Mouse (Mus musculus): Measurements from ENCODE around the gene Lmntd1. TPM values are rescaled to one million over a fixed set of nuclear protein-coding genes. Genes with fewer than 3 reads are reported as not detected.

Gene Lmntd1
- polyA plus RNA-seq, 1 experiment = not detected

GRCm38 (mm10) chr6:145623141-145623540 lies 9.0 kb upstream of the Lmntd1 start:
- no peaks in the 10 kb centered on the region for H3K27me3 ChIP-seq (ENCODE audit: control insufficient read depth, insufficient read depth, low read length)
- 88% methylated on average over 4 of the region's 4 CpGs for WGBS

GRCm38 (mm10) chr6:145616402-145617229 lies 2.5 kb upstream of the Lmntd1 start:
- Histone ChIP-seq H3K4me1 (ENCODE audit: control insufficient read depth, insufficient read depth, insufficient read length, low read length) (no peaks in the 10 kb centered on the region; the same call in 1 of the 2 replicates), H3K27ac (ENCODE audit: insufficient read depth, low read depth, low read length) (no peak overlapping the region), H3K36me3 (ENCODE audit: control insufficient read depth, insufficient read depth, low read length) (no peaks in the 10 kb centered on the region), H3K4me3 (ENCODE audit: low read depth, low read length) (no peak overlapping the region), H3K27me3 (ENCODE audit: control insufficient read depth, insufficient read depth, low read length) (no peaks in the 10 kb centered on the region)
- no peak for TF ChIP-seq CTCF (IDR thresholded peaks at IDR 0.05; ENCODE audit: extremely low read depth, insufficient read length, insufficient replicate concordance, low read depth, low read length)
- no peak for TF ChIP-seq POLR2A (IDR thresholded peaks at IDR 0.05; ENCODE audit: low read depth, low read length)
- 58% methylated on average over 5 of the region's 5 CpGs for WGBS

More at GRCm38 (mm10) chr6:145623141-145623540, 9.0 kb upstream of the Lmntd1 start:
- Histone ChIP-seq H3K4me3 (ENCODE audit: low read depth, low read length) (no peak overlapping the region), H3K36me3 (ENCODE audit: control insufficient read depth, insufficient read depth, low read length) (no peaks in the 10 kb centered on the region), H3K4me1 (ENCODE audit: control insufficient read depth, insufficient read depth, insufficient read length, low read length) (no peaks in the 10 kb centered on the region), H3K27ac (ENCODE audit: insufficient read depth, low read depth, low read length) (no peak overlapping the region)
- TF ChIP-seq POLR2A (IDR thresholded peaks at IDR 0.05; ENCODE audit: low read depth, low read length) (no peak), CTCF (IDR thresholded peaks at IDR 0.05; ENCODE audit: extremely low read depth, insufficient read length, insufficient replicate concordance, low read depth, low read length) (no peak)

- Histone ChIP-seq H3K4me1 (ENCODE audit: control insufficient read depth, insufficient read depth, insufficient read length, low read length) (no peaks in the 10 kb centered on the region; the same call in 1 of the 2 replicates), H3K4me3 (ENCODE audit: low read depth, low read length) (no peak within 1 kb of the TSS), H3K27me3 (ENCODE audit: control insufficient read depth, insufficient read depth, low read length) (no peaks in the 10 kb centered on the region), H3K36me3 (ENCODE audit: control insufficient read depth, insufficient read depth, low read length) (no peaks in the 10 kb centered on the region), H3K27ac (ENCODE audit: insufficient read depth, low read depth, low read length) (no peak within 1 kb of the TSS)
- TF ChIP-seq CTCF (IDR thresholded peaks at IDR 0.05; ENCODE audit: extremely low read depth, insufficient read length, insufficient replicate concordance, low read depth, low read length) (no peak), POLR2A (IDR thresholded peaks at IDR 0.05; ENCODE audit: low read depth, low read length) (no peak)
- 98% methylated on average over 31 of the region's 31 CpGs for WGBS
These were observed 1.6 kb upstream of the Lmntd1 start, which contains the start of gene Tuba3b for GRCm38 (mm10) chr6:145615666-145616210. Tuba3b (plus strand) TSS chr6:145615757.

- no peak overlapping the region for H3K4me3 ChIP-seq (ENCODE audit: low read depth, low read length)
- TF ChIP-seq CTCF (IDR thresholded peaks at IDR 0.05; ENCODE audit: extremely low read depth, insufficient read length, insufficient replicate concordance, low read depth, low read length) = no peak
- no peak for TF ChIP-seq POLR2A (IDR thresholded peaks at IDR 0.05; ENCODE audit: low read depth, low read length)
- no peaks in the 10 kb centered on the region for H3K36me3 ChIP-seq (ENCODE audit: control insufficient read depth, insufficient read depth, low read length)
- H3K27ac ChIP-seq (ENCODE audit: insufficient read depth, low read depth, low read length) = no peak overlapping the region
- no peaks in the 10 kb centered on the region; the same call in 1 of the 2 replicates for H3K4me1 ChIP-seq (ENCODE audit: control insufficient read depth, insufficient read depth, insufficient read length, low read length)
- WGBS = 83% methylated on average over 3 of the region's 3 CpGs
- H3K27me3 ChIP-seq (ENCODE audit: control insufficient read depth, insufficient read depth, low read length) = no peaks in the 10 kb centered on the region
These were observed 1.5 kb downstream of the Lmntd1 start for GRCm38 (mm10) chr6:145612611-145613010.

GRCm38 (mm10) chr6:145610901-145611300 lies 3.2 kb downstream of the Lmntd1 start:
- H3K27me3 ChIP-seq (ENCODE audit: control insufficient read depth, insufficient read depth, low read length) = no peaks in the 10 kb centered on the region
- no peak overlapping the region for H3K27ac ChIP-seq (ENCODE audit: insufficient read depth, low read depth, low read length)
- H3K36me3 ChIP-seq (ENCODE audit: control insufficient read depth, insufficient read depth, low read length) = no peaks in the 10 kb centered on the region
- 90% methylated on average over 5 of the region's 5 CpGs for WGBS
- H3K4me3 ChIP-seq (ENCODE audit: low read depth, low read length) = no peak overlapping the region
- no peak for TF ChIP-seq CTCF (IDR thresholded peaks at IDR 0.05; ENCODE audit: extremely low read depth, insufficient read length, insufficient replicate concordance, low read depth, low read length)
- no peak for TF ChIP-seq POLR2A (IDR thresholded peaks at IDR 0.05; ENCODE audit: low read depth, low read length)
- no peaks in the 10 kb centered on the region for H3K4me1 ChIP-seq (ENCODE audit: control insufficient read depth, insufficient read depth, insufficient read length, low read length)

GRCm38 (mm10) chr6:145608693-145609092 lies 5.4 kb downstream of the Lmntd1 start:
- Histone ChIP-seq H3K36me3 (ENCODE audit: control insufficient read depth, insufficient read depth, low read length) (no peaks in the 10 kb centered on the region), H3K4me3 (ENCODE audit: low read depth, low read length) (no peak overlapping the region), H3K27ac (ENCODE audit: insufficient read depth, low read depth, low read length) (no peak overlapping the region), H3K27me3 (ENCODE audit: control insufficient read depth, insufficient read depth, low read length) (no peaks in the 10 kb centered on the region), H3K4me1 (ENCODE audit: control insufficient read depth, insufficient read depth, insufficient read length, low read length) (no peaks in the 10 kb centered on the region)
- TF ChIP-seq POLR2A (IDR thresholded peaks at IDR 0.05; ENCODE audit: low read depth, low read length) (no peak), CTCF (IDR thresholded peaks at IDR 0.05; ENCODE audit: extremely low read depth, insufficient read length, insufficient replicate concordance, low read depth, low read length) (no peak)
- WGBS = 86% methylated on average over 5 of the region's 5 CpGs

- TF ChIP-seq POLR2A (IDR thresholded peaks at IDR 0.05; ENCODE audit: low read depth, low read length) (no peak), CTCF (IDR thresholded peaks at IDR 0.05; ENCODE audit: extremely low read depth, insufficient read length, insufficient replicate concordance, low read depth, low read length) (no peak)
- Histone ChIP-seq H3K27ac (ENCODE audit: insufficient read depth, low read depth, low read length) (0 out of 2 replicates have a peak overlapping the region, but pooled peaks have one; percentile 10), H3K27me3 (ENCODE audit: control insufficient read depth, insufficient read depth, low read length) (no peaks in the 10 kb centered on the region), H3K36me3 (ENCODE audit: control insufficient read depth, insufficient read depth, low read length) (no peaks in the 10 kb centered on the region), H3K4me1 (ENCODE audit: control insufficient read depth, insufficient read depth, insufficient read length, low read length) (no peaks in the 10 kb centered on the region), H3K4me3 (ENCODE audit: low read depth, low read length) (no peak overlapping the region)
- 77% methylated on average over 4 of the region's 4 CpGs for WGBS
These were observed 6.4 kb downstream of the Lmntd1 start for GRCm38 (mm10) chr6:145607746-145608145.

All from small intestine, adult 2 months (tissue).